Mouse (Mus musculus) cerebellum, postnatal 14 days (tissue): ENCODE measurements around the gene Fgf2.

Experiments used
- DNase-seq, 2 experiments: peaks; one replicate each; pipeline ENCODE4 v3.0.0; 2021; ENCODE audit warnings: mixed read lengths in 2 of 2

Gene Fgf2

GRCm38 (mm10) chr3:37348221-37349165 is at the start of gene Fgf2:
TSS of gene Fgf2 (plus strand) at chr3:37348346.
- DNase-seq, result peak; percentile 17 to 20

GRCm38 (mm10) chr3:37299470-37299869 is 48.7 kb upstream of the Fgf2 start:
- no peak for DNase-seq

GRCm38 (mm10) chr3:37302685-37303084 is 45.5 kb upstream of the Fgf2 start:
- DNase-seq, result peak; percentile 55 to 64

GRCm38 (mm10) chr3:37303392-37304139 is 44.6 kb upstream of the Fgf2 start:
- no peak for DNase-seq

- no peak for DNase-seq
Measured at GRCm38 (mm10) chr3:37311897-37312369, 36.2 kb upstream of the Fgf2 start.

- peak; percentile 99 for DNase-seq
Measured at GRCm38 (mm10) chr3:37312370-37312941, 35.7 kb upstream of the Fgf2 start, which contains the start of the genes Bbs12 and Cetn4. TSS of gene Bbs12 (plus strand) at chr3:37312554. TSS of gene Cetn4 (minus strand) at chr3:37312708.

- no peak for DNase-seq
Measured at GRCm38 (mm10) chr3:37313371-37313770, 34.8 kb upstream of the Fgf2 start.

- no peak for DNase-seq
Measured at GRCm38 (mm10) chr3:37316233-37316632, 31.9 kb upstream of the Fgf2 start.

GRCm38 (mm10) chr3:37324310-37324709 is 23.8 kb upstream of the Fgf2 start:
- peak; percentile 16 to 43 for DNase-seq

- no peak for DNase-seq
Measured at GRCm38 (mm10) chr3:37325317-37326112, 22.6 kb upstream of the Fgf2 start.

- DNase-seq, result no peak
Measured at GRCm38 (mm10) chr3:37326627-37327026, 21.5 kb upstream of the Fgf2 start.

- no peak for DNase-seq
Measured at GRCm38 (mm10) chr3:37328489-37328888, 19.7 kb upstream of the Fgf2 start.

- DNase-seq, result no peak
Measured at GRCm38 (mm10) chr3:37329963-37330362, 18.2 kb upstream of the Fgf2 start.

GRCm38 (mm10) chr3:37331999-37332449 is 16.1 kb upstream of the Fgf2 start:
- DNase-seq, result no peak

GRCm38 (mm10) chr3:37334053-37334452 is 14.1 kb upstream of the Fgf2 start:
- no peak for DNase-seq

GRCm38 (mm10) chr3:37341110-37341509 is 7.0 kb upstream of the Fgf2 start:
- DNase-seq, result peak; percentile 5 to 39

GRCm38 (mm10) chr3:37342811-37343210 is 5.3 kb upstream of the Fgf2 start:
- no peak for DNase-seq

- DNase-seq, result no peak
Measured at GRCm38 (mm10) chr3:37347671-37348070, 475 bp upstream of the Fgf2 start.

- peak in 1 of 2 experiments; percentile 7 for DNase-seq
Measured at GRCm38 (mm10) chr3:37349166-37349548, 1.0 kb downstream of the Fgf2 start.

- DNase-seq, result no peak
Measured at GRCm38 (mm10) chr3:37350386-37350785, 2.2 kb downstream of the Fgf2 start.

GRCm38 (mm10) chr3:37353951-37354481 is 5.9 kb downstream of the Fgf2 start:
- no peak for DNase-seq

GRCm38 (mm10) chr3:37354737-37355136 is 6.6 kb downstream of the Fgf2 start:
- no peak for DNase-seq
